Mouse (Mus musculus): ENCODE results near the gene Miga1. TPM values are rescaled to one million over a fixed set of nuclear protein-coding genes. Genes with fewer than 3 reads are reported as not detected.

Gene Miga1
- polyA plus RNA-seq, 1 experiment from 2014 or later = 10.9 TPM

GRCm38 (mm10) chr3:152294400-152294799 is 45.8 kb downstream of the Miga1 start:
- no peaks in the 10 kb centered on the region; the same call in none of the 2 replicates for H3K36me3 ChIP-seq (ENCODE audit: control insufficient read depth, insufficient read depth, low read length)
- no peaks in the 10 kb centered on the region for H3K27me3 ChIP-seq (ENCODE audit: control insufficient read depth, insufficient read depth, low read length)
- no peak for ATAC-seq (ENCODE audit: insufficient read depth, low FRiP score)
- no peak overlapping the region for H3K4me3 ChIP-seq (replicated peaks; ENCODE audit: low read length)
- H3K4me1 ChIP-seq (ENCODE audit: control insufficient read depth, insufficient read depth, low read length) = peaks cover 4% of the 10 kb centered on the region; the same call in 1 of the 2 replicates
- no peak overlapping the region for H3K27ac ChIP-seq (ENCODE audit: low read length)
- H3K9me3 ChIP-seq (replicated peaks; ENCODE audit: control insufficient read depth, low read length) = no peaks in the 10 kb centered on the region
- no peak overlapping the region for H3K4me2 ChIP-seq (ENCODE audit: low read depth, low read length)
- 56% methylated on average over 3 of the region's 3 CpGs for WGBS
- H3K9ac ChIP-seq (ENCODE audit: low read length) = no peak overlapping the region

DNA sequence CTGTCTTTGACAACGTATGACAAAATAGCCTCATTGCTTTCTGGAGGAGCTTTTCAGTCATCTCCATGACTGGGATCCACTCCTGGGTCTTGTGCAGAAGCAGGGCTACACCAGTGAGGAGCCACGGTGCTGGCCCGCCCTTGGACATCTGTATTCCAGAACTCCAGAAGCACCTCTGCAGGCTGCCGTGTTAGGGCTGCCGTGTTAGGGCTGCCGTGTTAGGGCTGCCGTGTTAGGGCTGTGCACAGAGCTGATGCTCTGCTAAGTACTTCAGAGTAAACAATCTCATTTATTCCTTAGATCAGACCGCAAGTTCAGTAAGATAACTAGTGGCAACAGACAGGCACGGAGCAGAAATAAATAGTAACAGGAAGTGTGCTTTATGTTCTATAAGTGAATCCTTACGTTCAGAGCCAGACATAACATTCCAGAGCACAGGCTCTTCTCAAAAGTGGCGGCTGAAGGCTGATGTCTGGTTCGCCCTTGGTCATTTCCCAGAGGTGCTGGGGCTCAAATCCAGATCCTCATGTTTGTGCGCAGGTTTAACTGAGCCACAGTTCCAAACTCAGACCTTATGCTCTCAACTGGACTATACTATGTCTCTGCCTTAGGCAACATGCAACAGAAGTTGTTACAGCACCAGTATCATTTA is 46.6 kb downstream of the Miga1 start:
- H3K36me3 ChIP-seq (ENCODE audit: control insufficient read depth, insufficient read depth, low read length) = no peaks in the 10 kb centered on the region; the same call in none of the 2 replicates
- peaks cover 4% of the 10 kb centered on the region; the same call in 1 of the 2 replicates for H3K4me1 ChIP-seq (ENCODE audit: control insufficient read depth, insufficient read depth, low read length)
- H3K9ac ChIP-seq (ENCODE audit: low read length) = no peak overlapping the region
- no peak overlapping the region for H3K4me3 ChIP-seq (replicated peaks; ENCODE audit: low read length)
- WGBS = 56% methylated on average over 13 of the region's 13 CpGs
- no peak overlapping the region for H3K27ac ChIP-seq (ENCODE audit: low read length)
- H3K9me3 ChIP-seq (replicated peaks; ENCODE audit: control insufficient read depth, low read length) = no peaks in the 10 kb centered on the region
- H3K4me2 ChIP-seq (ENCODE audit: low read depth, low read length) = no peak overlapping the region
- no peak for ATAC-seq (ENCODE audit: insufficient read depth, low FRiP score)
- H3K27me3 ChIP-seq (ENCODE audit: control insufficient read depth, insufficient read depth, low read length) = no peaks in the 10 kb centered on the region

DNA sequence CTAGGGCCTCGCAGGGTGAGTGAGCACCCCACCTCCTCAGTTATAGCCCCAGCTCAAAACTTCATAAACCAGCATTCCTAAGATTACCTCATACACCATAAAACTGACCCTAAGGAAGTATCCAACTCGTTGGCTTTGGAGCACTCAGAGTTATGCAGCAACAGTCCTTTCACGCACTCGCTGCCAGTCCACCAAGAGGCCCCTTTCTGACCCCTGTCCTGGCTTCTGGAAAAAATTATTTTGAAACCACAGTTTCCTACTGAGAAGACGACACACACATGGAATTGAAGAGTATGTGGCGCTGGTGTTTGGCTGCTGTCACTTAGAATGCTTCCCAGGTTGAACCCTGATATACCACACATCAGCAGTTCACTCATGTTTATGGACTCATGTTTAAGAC is 48.3 kb downstream of the Miga1 start:
- H3K4me2 ChIP-seq (ENCODE audit: low read depth, low read length) = no peak overlapping the region
- ATAC-seq (ENCODE audit: insufficient read depth, low FRiP score) = no peak
- H3K27ac ChIP-seq (ENCODE audit: low read length) = no peak overlapping the region
- H3K4me1 ChIP-seq (ENCODE audit: control insufficient read depth, insufficient read depth, low read length) = peaks cover 4% of the 10 kb centered on the region; the same call in 1 of the 2 replicates
- H3K27me3 ChIP-seq (ENCODE audit: control insufficient read depth, insufficient read depth, low read length) = no peaks in the 10 kb centered on the region
- H3K4me3 ChIP-seq (replicated peaks; ENCODE audit: low read length) = no peak overlapping the region
- WGBS = 80% methylated on average over 6 of the region's 6 CpGs
- no peaks in the 10 kb centered on the region for H3K9me3 ChIP-seq (replicated peaks; ENCODE audit: control insufficient read depth, low read length)
- no peaks in the 10 kb centered on the region; the same call in none of the 2 replicates for H3K36me3 ChIP-seq (ENCODE audit: control insufficient read depth, insufficient read depth, low read length)
- H3K9ac ChIP-seq (ENCODE audit: low read length) = no peak overlapping the region

GRCm38 (mm10) chr3:152290175-152290798 is 49.9 kb downstream of the Miga1 start:
- no peaks in the 10 kb centered on the region for H3K27me3 ChIP-seq (ENCODE audit: control insufficient read depth, insufficient read depth, low read length)
- H3K27ac ChIP-seq (ENCODE audit: low read length) = no peak overlapping the region
- no peaks in the 10 kb centered on the region for H3K9me3 ChIP-seq (replicated peaks; ENCODE audit: control insufficient read depth, low read length)
- H3K4me3 ChIP-seq (replicated peaks; ENCODE audit: low read length) = no peak overlapping the region
- no peak overlapping the region for H3K4me2 ChIP-seq (ENCODE audit: low read depth, low read length)
- no peak for ATAC-seq (ENCODE audit: insufficient read depth, low FRiP score)
- peaks cover 4% of the 10 kb centered on the region; the same call in 1 of the 2 replicates for H3K4me1 ChIP-seq (ENCODE audit: control insufficient read depth, insufficient read depth, low read length)
- 92% methylated on average over 17 of the region's 17 CpGs for WGBS
- no peak overlapping the region for H3K9ac ChIP-seq (ENCODE audit: low read length)
- H3K36me3 ChIP-seq (ENCODE audit: control insufficient read depth, insufficient read depth, low read length) = no peaks in the 10 kb centered on the region

GRCm38 (mm10) chr3:152288740-152289139 is 51.5 kb downstream of the Miga1 start:
- no peak overlapping the region for H3K9ac ChIP-seq (ENCODE audit: low read length)
- H3K27ac ChIP-seq (ENCODE audit: low read length) = no peak overlapping the region
- H3K4me3 ChIP-seq (replicated peaks; ENCODE audit: low read length) = no peak overlapping the region
- no peak overlapping the region for H3K4me2 ChIP-seq (ENCODE audit: low read depth, low read length)
- H3K36me3 ChIP-seq (ENCODE audit: control insufficient read depth, insufficient read depth, low read length) = 0 out of 2 replicates have a peak, but pooled peaks cover 3% of the 10 kb centered on the region
- 83% methylated on average over 4 of the region's 4 CpGs for WGBS
- peaks cover under 1% of the 10 kb centered on the region; the same call in 1 of the 2 replicates for H3K4me1 ChIP-seq (ENCODE audit: control insufficient read depth, insufficient read depth, low read length)
- H3K27me3 ChIP-seq (ENCODE audit: control insufficient read depth, insufficient read depth, low read length) = no peaks in the 10 kb centered on the region
- ATAC-seq (ENCODE audit: insufficient read depth, low FRiP score) = no peak
- no peaks in the 10 kb centered on the region for H3K9me3 ChIP-seq (replicated peaks; ENCODE audit: control insufficient read depth, low read length)

- Histone ChIP-seq H3K27me3 (ENCODE audit: control insufficient read depth, insufficient read depth, low read length) (no peaks in the 10 kb centered on the region), H3K4me1 (ENCODE audit: control insufficient read depth, insufficient read depth, low read length) (no peaks in the 10 kb centered on the region), H3K9me3 (replicated peaks; ENCODE audit: control insufficient read depth, low read length) (no peaks in the 10 kb centered on the region), H3K4me3 (replicated peaks; ENCODE audit: low read length) (no peak overlapping the region), H3K27ac (ENCODE audit: low read length) (no peak overlapping the region), H3K4me2 (ENCODE audit: low read depth, low read length) (no peak overlapping the region), H3K36me3 (ENCODE audit: control insufficient read depth, insufficient read depth, low read length) (peaks cover 4% of the 10 kb centered on the region; the same call in 1 of the 2 replicates), H3K9ac (ENCODE audit: low read length) (no peak overlapping the region)
- ATAC-seq (ENCODE audit: insufficient read depth, low FRiP score) = no peak
- WGBS = 93% methylated on average over 5 of the region's 5 CpGs
These were observed 51.9 kb downstream of the Miga1 start for GRCm38 (mm10) chr3:152288276-152288675.

DNA sequence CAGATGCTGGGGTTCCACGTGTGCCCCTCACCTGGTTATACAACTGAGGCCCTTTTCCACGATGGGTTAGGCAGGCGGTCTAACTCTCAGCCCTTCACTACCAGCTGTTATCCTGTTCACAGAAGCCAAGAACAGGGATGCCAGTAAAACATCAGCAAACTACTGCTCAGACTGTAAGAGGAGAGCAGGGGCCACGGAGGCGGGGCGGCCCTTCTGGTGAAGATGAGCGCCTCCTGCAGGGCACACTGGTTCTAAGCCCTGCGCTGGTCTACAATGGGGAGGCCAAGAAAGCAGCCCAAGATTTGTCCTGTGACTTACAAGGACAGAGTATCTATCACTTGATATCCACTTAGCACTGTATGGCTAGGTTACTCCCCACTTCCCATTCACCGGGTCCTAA is 52.4 kb downstream of the Miga1 start:
- no peak for ATAC-seq (ENCODE audit: insufficient read depth, low FRiP score)
- WGBS = 83% methylated on average over 9 of the region's 9 CpGs
- H3K36me3 ChIP-seq (ENCODE audit: control insufficient read depth, insufficient read depth, low read length) = peaks cover 5% of the 10 kb centered on the region; the same call in 1 of the 2 replicates

GRCm38 (mm10) chr3:152284759-152285158 is 55.4 kb downstream of the Miga1 start:
- H3K4me1 ChIP-seq (ENCODE audit: control insufficient read depth, insufficient read depth, low read length) = no peaks in the 10 kb centered on the region
- no peak overlapping the region for H3K4me3 ChIP-seq (replicated peaks; ENCODE audit: low read length)
- no peaks in the 10 kb centered on the region for H3K27me3 ChIP-seq (ENCODE audit: control insufficient read depth, insufficient read depth, low read length)
- H3K4me2 ChIP-seq (ENCODE audit: low read depth, low read length) = no peak overlapping the region
- H3K9ac ChIP-seq (ENCODE audit: low read length) = no peak overlapping the region
- H3K9me3 ChIP-seq (replicated peaks; ENCODE audit: control insufficient read depth, low read length) = no peaks in the 10 kb centered on the region
- WGBS = 88% methylated on average over 5 of the region's 5 CpGs
- no peak for ATAC-seq (ENCODE audit: insufficient read depth, low FRiP score)
- H3K36me3 ChIP-seq (ENCODE audit: control insufficient read depth, insufficient read depth, low read length) = peaks cover 5% of the 10 kb centered on the region; the same call in 1 of the 2 replicates
- no peak overlapping the region for H3K27ac ChIP-seq (ENCODE audit: low read length)

More for the DNA sequence above, 52.4 kb downstream of the Miga1 start:
- H3K4me2 ChIP-seq (ENCODE audit: low read depth, low read length) = no peak overlapping the region
- H3K4me3 ChIP-seq (replicated peaks; ENCODE audit: low read length) = no peak overlapping the region
- no peaks in the 10 kb centered on the region for H3K9me3 ChIP-seq (replicated peaks; ENCODE audit: control insufficient read depth, low read length)
- no peaks in the 10 kb centered on the region for H3K4me1 ChIP-seq (ENCODE audit: control insufficient read depth, insufficient read depth, low read length)
- H3K27ac ChIP-seq (ENCODE audit: low read length) = no peak overlapping the region
- H3K9ac ChIP-seq (ENCODE audit: low read length) = no peak overlapping the region
- H3K27me3 ChIP-seq (ENCODE audit: control insufficient read depth, insufficient read depth, low read length) = no peaks in the 10 kb centered on the region

DNA sequence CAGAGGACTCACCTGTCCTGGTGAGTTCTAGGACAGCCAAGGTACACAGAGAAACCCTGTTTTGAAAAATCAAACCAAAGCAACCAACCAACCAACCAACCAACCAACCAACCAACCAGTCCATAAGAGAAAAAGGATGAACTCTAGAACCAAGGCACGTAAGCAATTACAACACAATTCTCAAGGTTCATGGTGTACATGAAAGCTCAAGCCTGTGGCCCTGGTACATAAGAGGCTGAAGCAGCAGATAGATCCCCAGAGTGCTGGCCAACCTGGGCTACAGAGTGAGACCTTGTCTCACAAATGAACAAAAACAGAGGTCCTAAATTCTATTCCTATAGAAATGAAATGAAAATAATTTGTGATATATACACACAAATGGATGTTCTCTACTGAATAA is 55.9 kb downstream of the Miga1 start:
- H3K4me3 ChIP-seq (replicated peaks; ENCODE audit: low read length) = no peak overlapping the region
- no peak overlapping the region for H3K27ac ChIP-seq (ENCODE audit: low read length)
- no peak for ATAC-seq (ENCODE audit: insufficient read depth, low FRiP score)
- H3K36me3 ChIP-seq (ENCODE audit: control insufficient read depth, insufficient read depth, low read length) = peaks cover 5% of the 10 kb centered on the region; the same call in 1 of the 2 replicates
- no peak overlapping the region for H3K9ac ChIP-seq (ENCODE audit: low read length)
- no peak overlapping the region for H3K4me2 ChIP-seq (ENCODE audit: low read depth, low read length)
- no peaks in the 10 kb centered on the region for H3K27me3 ChIP-seq (ENCODE audit: control insufficient read depth, insufficient read depth, low read length)
- 96% methylated on average over 1 of the region's 1 CpGs for WGBS
- no peaks in the 10 kb centered on the region for H3K4me1 ChIP-seq (ENCODE audit: control insufficient read depth, insufficient read depth, low read length)
- H3K9me3 ChIP-seq (replicated peaks; ENCODE audit: control insufficient read depth, low read length) = no peaks in the 10 kb centered on the region

All from stomach, embryonic 16.5 days (tissue).